Mouse (Mus musculus): ENCODE results near the gene Ugt1a2. TPM values are rescaled to one million over a fixed set of nuclear protein-coding genes. Genes with fewer than 3 reads are reported as not detected.

Ugt1a2 gene
- polyA plus RNA-seq, 1 experiment = not detected

DNA sequence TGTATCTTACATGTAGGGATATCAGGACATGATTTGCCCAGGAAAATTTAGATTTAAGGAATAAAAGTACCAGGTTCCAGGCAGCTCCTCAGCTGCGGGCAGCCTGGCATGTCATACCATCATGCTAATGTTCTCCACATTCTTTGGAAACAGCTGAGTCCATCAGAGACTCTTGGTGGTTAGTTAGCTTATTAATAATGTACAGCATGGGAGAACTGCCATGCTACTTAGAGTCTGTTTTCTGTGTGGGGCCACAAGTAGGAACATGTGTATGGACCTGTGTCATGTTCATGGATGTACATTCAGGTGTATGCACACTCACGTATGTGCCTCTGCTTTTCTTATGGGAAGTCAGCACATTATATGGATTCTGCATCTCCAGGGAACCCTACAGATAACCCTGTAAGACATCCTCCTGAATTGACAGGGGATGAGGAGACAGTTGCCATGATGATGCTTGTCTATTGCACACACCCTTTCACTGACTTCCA, 14.1 kb downstream of the Ugt1a2 start:
- TF ChIP-seq CTCF (IDR thresholded peaks at IDR 0.05; ENCODE audit: control insufficient read depth, insufficient read depth, insufficient read length) (no peak), USF1 (IDR thresholded peaks at IDR 0.05; ENCODE audit: low read depth) (no peak), FOSL1 (IDR thresholded peaks at IDR 0.05; ENCODE audit: insufficient read depth, low read length, poor library complexity, severe bottlenecking) (no peak), MAX (IDR thresholded peaks at IDR 0.05) (no peak), CEBPB (IDR thresholded peaks at IDR 0.05; ENCODE audit: low read depth) (no peak), MYOG (IDR thresholded peaks at IDR 0.05; ENCODE audit: control insufficient read depth, extremely low read depth, insufficient read length) (no peak), MYOD1 (IDR thresholded peaks at IDR 0.05; ENCODE audit: control insufficient read depth, insufficient read length, low read depth) (no peak)
- Histone ChIP-seq H3K79me3 (ENCODE audit: low read depth) (no peaks in the 10 kb centered on the region), H3ac (ENCODE audit: control insufficient read depth, insufficient read length, low read depth) (no peak overlapping the region), H3K4me3 (ENCODE audit: insufficient read depth, poor library complexity, severe bottlenecking) (no peak overlapping the region), H3K36me3 (ENCODE audit: control insufficient read depth, insufficient read depth) (no peaks in the 10 kb centered on the region), H3K27me3 (ENCODE audit: control insufficient read depth, insufficient read depth, insufficient read length) (peaks cover 6% of the 10 kb centered on the region), H3K79me2 (ENCODE audit: control insufficient read depth, insufficient read depth) (no peaks in the 10 kb centered on the region)

DNA sequence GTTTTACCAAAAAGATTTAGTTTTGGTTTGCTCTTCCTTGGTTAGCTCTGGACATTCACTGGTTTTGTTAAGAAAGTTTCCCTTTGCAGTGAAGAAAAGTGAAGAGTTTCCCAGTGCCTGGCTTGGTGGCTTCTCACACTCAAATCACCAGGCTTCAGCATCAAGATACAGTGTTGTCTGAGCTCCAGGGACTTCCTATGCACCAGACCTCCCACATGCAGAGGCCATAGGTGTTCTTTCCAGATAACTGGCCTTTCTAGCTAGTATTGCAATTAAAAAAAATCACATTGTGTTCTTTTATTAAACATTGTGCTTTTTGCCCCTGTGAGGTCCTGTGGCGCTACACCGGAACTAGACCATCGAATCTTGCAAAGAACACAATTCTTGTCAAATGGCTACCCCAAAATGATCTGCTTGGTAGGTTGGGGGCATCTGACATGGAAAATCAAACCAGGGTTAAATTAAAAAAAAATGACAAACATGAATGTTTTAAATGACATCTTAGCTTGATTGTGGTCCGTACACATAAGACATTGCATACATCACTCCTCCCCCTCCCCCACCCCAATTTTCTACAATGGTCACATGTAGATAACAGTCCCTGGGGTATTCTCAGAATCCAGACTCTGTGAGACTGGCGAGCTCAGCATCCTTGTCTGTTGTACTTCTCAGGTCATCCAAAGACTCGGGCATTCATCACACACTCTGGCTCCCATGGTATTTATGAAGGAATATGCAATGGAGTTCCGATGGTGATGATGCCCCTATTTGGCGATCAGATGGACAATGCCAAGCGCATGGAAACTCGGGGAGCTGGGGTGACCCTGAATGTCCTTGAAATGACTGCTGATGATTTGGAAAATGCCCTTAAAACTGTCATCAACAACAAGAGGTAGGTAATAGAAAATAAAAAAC, 15.3 kb downstream of the Ugt1a2 start:
- peaks cover 6% of the 10 kb centered on the region for H3K27me3 ChIP-seq (ENCODE audit: control insufficient read depth, insufficient read depth, insufficient read length)
- H3K79me3 ChIP-seq (ENCODE audit: low read depth) = no peaks in the 10 kb centered on the region
- H3K36me3 ChIP-seq (ENCODE audit: control insufficient read depth, insufficient read depth) = no peaks in the 10 kb centered on the region

DNA sequence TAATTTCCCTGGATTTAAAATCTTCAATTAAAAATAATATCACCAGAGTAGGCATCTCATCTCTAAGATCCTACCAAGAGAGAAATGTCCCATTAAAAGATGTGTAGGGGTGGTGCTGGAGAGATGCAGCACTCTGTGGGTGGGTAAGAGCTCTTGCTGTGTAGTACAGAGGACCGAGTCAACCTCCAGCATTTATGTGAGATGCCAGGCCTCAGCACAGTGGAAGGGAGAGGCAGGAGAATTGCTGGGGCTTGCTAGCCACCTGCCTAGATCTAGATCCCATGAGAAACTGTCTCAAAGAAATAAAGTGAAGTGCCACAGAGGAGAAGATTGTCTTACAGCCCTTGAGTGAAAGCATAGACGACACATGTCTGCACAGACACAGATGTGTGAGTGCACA, 16.1 kb downstream of the Ugt1a2 start:
- TF ChIP-seq MYOD1 (IDR thresholded peaks at IDR 0.05; ENCODE audit: control insufficient read depth, insufficient read length, low read depth) = no peak
- no peak for TF ChIP-seq MAX (IDR thresholded peaks at IDR 0.05)
- TF ChIP-seq CEBPB (IDR thresholded peaks at IDR 0.05; ENCODE audit: low read depth) = no peak
- no peak for TF ChIP-seq MYOG (IDR thresholded peaks at IDR 0.05; ENCODE audit: control insufficient read depth, extremely low read depth, insufficient read length)
- no peak for TF ChIP-seq CTCF (IDR thresholded peaks at IDR 0.05; ENCODE audit: control insufficient read depth, insufficient read depth, insufficient read length)
- TF ChIP-seq FOSL1 (IDR thresholded peaks at IDR 0.05; ENCODE audit: insufficient read depth, low read length, poor library complexity, severe bottlenecking) = no peak
- no peak for TF ChIP-seq USF1 (IDR thresholded peaks at IDR 0.05; ENCODE audit: low read depth)
- H3K4me3 ChIP-seq (ENCODE audit: insufficient read depth, poor library complexity, severe bottlenecking) = no peak overlapping the region
- H3K27me3 ChIP-seq (ENCODE audit: control insufficient read depth, insufficient read depth, insufficient read length) = peaks cover 6% of the 10 kb centered on the region
- H3ac ChIP-seq (ENCODE audit: control insufficient read depth, insufficient read length, low read depth) = no peak overlapping the region
- no peaks in the 10 kb centered on the region for H3K79me2 ChIP-seq (ENCODE audit: control insufficient read depth, insufficient read depth)
- H3K79me3 ChIP-seq (ENCODE audit: low read depth) = no peaks in the 10 kb centered on the region
- H3K36me3 ChIP-seq (ENCODE audit: control insufficient read depth, insufficient read depth) = no peaks in the 10 kb centered on the region

More for the DNA sequence above, 15.3 kb downstream of the Ugt1a2 start:
- Histone ChIP-seq H3K79me2 (ENCODE audit: control insufficient read depth, insufficient read depth) (no peaks in the 10 kb centered on the region), H3K4me3 (ENCODE audit: insufficient read depth, poor library complexity, severe bottlenecking) (no peak overlapping the region), H3ac (ENCODE audit: control insufficient read depth, insufficient read length, low read depth) (no peak overlapping the region)
- TF ChIP-seq MAX (IDR thresholded peaks at IDR 0.05) = no peak
- no peak for TF ChIP-seq USF1 (IDR thresholded peaks at IDR 0.05; ENCODE audit: low read depth)
- TF ChIP-seq MYOD1 (IDR thresholded peaks at IDR 0.05; ENCODE audit: control insufficient read depth, insufficient read length, low read depth) = no peak
- TF ChIP-seq CTCF (IDR thresholded peaks at IDR 0.05; ENCODE audit: control insufficient read depth, insufficient read depth, insufficient read length) = no peak
- no peak for TF ChIP-seq MYOG (IDR thresholded peaks at IDR 0.05; ENCODE audit: control insufficient read depth, extremely low read depth, insufficient read length)
- TF ChIP-seq CEBPB (IDR thresholded peaks at IDR 0.05; ENCODE audit: low read depth) = no peak
- TF ChIP-seq FOSL1 (IDR thresholded peaks at IDR 0.05; ENCODE audit: insufficient read depth, low read length, poor library complexity, severe bottlenecking) = no peak

DNA sequence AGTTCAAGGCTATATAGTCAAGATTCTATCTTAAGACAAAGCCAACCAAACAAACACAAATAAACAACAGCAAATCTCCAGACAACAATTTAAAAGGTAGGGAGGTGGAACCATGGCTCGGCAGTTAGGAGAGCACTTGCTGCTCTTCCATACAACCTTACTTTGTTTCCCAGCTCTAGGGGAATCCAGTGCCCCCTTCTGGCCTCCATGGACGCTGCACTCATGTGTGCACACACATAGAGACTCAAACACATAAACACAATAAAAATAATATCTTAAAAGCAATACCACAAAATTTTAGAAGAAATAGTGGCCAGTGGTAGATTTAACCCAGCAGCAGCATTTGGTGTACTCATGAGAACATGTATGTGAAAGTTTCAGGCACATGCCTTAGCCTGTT, 16.7 kb downstream of the Ugt1a2 start:
- H3K27me3 ChIP-seq (ENCODE audit: control insufficient read depth, insufficient read depth, insufficient read length) = peaks cover 3% of the 10 kb centered on the region
- no peak for TF ChIP-seq MYOG (IDR thresholded peaks at IDR 0.05; ENCODE audit: control insufficient read depth, extremely low read depth, insufficient read length)
- no peak overlapping the region for H3K4me3 ChIP-seq (ENCODE audit: insufficient read depth, poor library complexity, severe bottlenecking)
- no peaks in the 10 kb centered on the region for H3K36me3 ChIP-seq (ENCODE audit: control insufficient read depth, insufficient read depth)
- no peak overlapping the region for H3ac ChIP-seq (ENCODE audit: control insufficient read depth, insufficient read length, low read depth)
- H3K79me3 ChIP-seq (ENCODE audit: low read depth) = no peaks in the 10 kb centered on the region
- no peaks in the 10 kb centered on the region for H3K79me2 ChIP-seq (ENCODE audit: control insufficient read depth, insufficient read depth)

DNA sequence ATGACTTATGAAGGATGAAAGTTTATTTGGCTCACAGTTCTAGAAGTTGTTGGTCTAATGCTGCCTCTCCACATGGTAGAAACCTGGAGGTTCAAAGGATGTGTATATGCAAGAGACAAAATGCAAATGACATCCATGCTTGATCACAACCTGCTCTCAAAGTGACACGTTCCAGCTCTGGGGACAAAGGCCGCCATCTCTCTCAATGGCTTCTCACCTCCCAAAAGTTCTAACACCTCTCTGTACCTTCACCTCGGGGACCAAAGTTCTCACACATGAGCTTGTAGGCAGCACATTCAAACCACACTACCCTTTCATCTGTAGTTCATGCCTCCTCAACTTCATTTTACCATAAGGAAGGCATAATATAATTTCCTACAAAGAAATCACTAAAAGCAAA, 17.2 kb downstream of the Ugt1a2 start:
- H3K27me3 ChIP-seq (ENCODE audit: control insufficient read depth, insufficient read depth, insufficient read length) = peaks cover 3% of the 10 kb centered on the region
- TF ChIP-seq MYOG (IDR thresholded peaks at IDR 0.05; ENCODE audit: control insufficient read depth, extremely low read depth, insufficient read length) (no peak), USF1 (IDR thresholded peaks at IDR 0.05; ENCODE audit: low read depth) (no peak), CEBPB (IDR thresholded peaks at IDR 0.05; ENCODE audit: low read depth) (no peak), MAX (IDR thresholded peaks at IDR 0.05) (no peak), FOSL1 (IDR thresholded peaks at IDR 0.05; ENCODE audit: insufficient read depth, low read length, poor library complexity, severe bottlenecking) (no peak), MYOD1 (IDR thresholded peaks at IDR 0.05; ENCODE audit: control insufficient read depth, insufficient read length, low read depth) (no peak), CTCF (IDR thresholded peaks at IDR 0.05; ENCODE audit: control insufficient read depth, insufficient read depth, insufficient read length) (no peak)

More for the DNA sequence above, 17.2 kb downstream of the Ugt1a2 start:
- Histone ChIP-seq H3K36me3 (ENCODE audit: control insufficient read depth, insufficient read depth) (no peaks in the 10 kb centered on the region), H3ac (ENCODE audit: control insufficient read depth, insufficient read length, low read depth) (no peak overlapping the region), H3K79me2 (ENCODE audit: control insufficient read depth, insufficient read depth) (no peaks in the 10 kb centered on the region), H3K4me3 (ENCODE audit: insufficient read depth, poor library complexity, severe bottlenecking) (no peak overlapping the region), H3K79me3 (ENCODE audit: low read depth) (no peaks in the 10 kb centered on the region)
